ENCODE assay signal across 22 mouse cellular contexts in genomic region chr6:90974279-90974678, GRCm38 (mm10).
"Had no signal": no experiment of that assay in that cellular context is flagged by ENCODE, and none has a peak within 500 bp of the region (broad histone marks: within the 10 kb centered on the region; RNA-seq: fewer than 3 reads in every experiment).

No protein-coding gene starts in this region.

- H3K9ac ChIP-seq: limb, embryonic 13.5 days; liver, embryonic 12.5 days; liver, embryonic 15.5 days; lung, embryonic 15.5 days; midbrain, embryonic 13.5 days; neural tube, embryonic 13.5 days had no signal

- H3K27me3 ChIP-seq: limb, embryonic 13.5 days; liver, embryonic 12.5 days; lung, embryonic 15.5 days; midbrain, embryonic 13.5 days; neural tube, embryonic 13.5 days had no signal

- H3K27ac ChIP-seq: limb, embryonic 10.5 days; limb, embryonic 13.5 days; liver, embryonic 12.5 days; liver, embryonic 15.5 days; lung, embryonic 15.5 days; midbrain, embryonic 10.5 days; midbrain, embryonic 13.5 days; neural tube, embryonic 13.5 days had no signal

- H3K4me1 ChIP-seq: liver, embryonic 12.5 days; liver, embryonic 15.5 days had no signal

- ATAC-seq: liver, embryonic 12.5 days; midbrain, embryonic 13.5 days; midbrain, embryonic 16.5 days had no signal

- H3K4me2 ChIP-seq: limb, embryonic 13.5 days; liver, embryonic 12.5 days; liver, embryonic 15.5 days; lung, embryonic 15.5 days; midbrain, embryonic 13.5 days; neural tube, embryonic 13.5 days had no signal

- DNase-seq: kidney, adult 18-20 months; kidney, adult 9 months; kidney, postnatal 14 days; kidney, postnatal 4 days; liver; lung, adult 18-20 months; lung, postnatal 10 days; lung, postnatal 36 days; retina, postnatal 1 day; thymus, adult 18-20 months; thymus, postnatal 36 days had no signal

- H3K4me3 ChIP-seq: limb, embryonic 10.5 days; limb, embryonic 13.5 days; liver, embryonic 12.5 days; liver, embryonic 15.5 days; lung, embryonic 15.5 days; megakaryocyte, embryonic 14.5 days; midbrain, embryonic 10.5 days; midbrain, embryonic 13.5 days; myocyte; neural tube, embryonic 13.5 days had no signal

- H3K36me3 ChIP-seq: limb, embryonic 10.5 days; limb, embryonic 13.5 days; liver, embryonic 12.5 days; liver, embryonic 15.5 days; lung, embryonic 15.5 days; midbrain, embryonic 10.5 days; midbrain, embryonic 13.5 days; neural tube, embryonic 13.5 days had no signal

- H3K9me3 ChIP-seq: limb, embryonic 10.5 days; limb, embryonic 13.5 days; liver, embryonic 12.5 days; liver, embryonic 15.5 days; lung, embryonic 15.5 days; midbrain, embryonic 10.5 days; midbrain, embryonic 13.5 days; neural tube, embryonic 13.5 days had no signal
